ENCODE assay signal across 38 mouse cellular contexts in genomic region chr2:112429665-112430064, GRCm38 (mm10). TPM values are rescaled to one million over a fixed set of nuclear protein-coding genes. Genes with fewer than 3 reads are reported as not detected.
"Had no signal": no experiment of that assay in that cellular context is flagged by ENCODE, and none has a peak within 500 bp of the region (broad histone marks: within the 10 kb centered on the region; RNA-seq: fewer than 3 reads in every experiment).

No protein-coding gene starts in this region.

- H3K4me3 ChIP-seq: left cerebral cortex, adult 2 months; limb, embryonic 10.5 days; limb, embryonic 12.5 days; limb, embryonic 13.5 days; limb, embryonic 15.5 days; liver, embryonic 12.5 days; liver, embryonic 13.5 days; liver, embryonic 15.5 days; lung, embryonic 15.5 days; megakaryocyte, embryonic 14.5 days; midbrain, embryonic 10.5 days; midbrain, embryonic 12.5 days; midbrain, embryonic 13.5 days; midbrain, embryonic 15.5 days had no signal

- H3K36me3 ChIP-seq: limb, embryonic 10.5 days; limb, embryonic 12.5 days; limb, embryonic 13.5 days; limb, embryonic 15.5 days; liver, embryonic 12.5 days; liver, embryonic 13.5 days; liver, embryonic 15.5 days; lung, embryonic 15.5 days; midbrain, embryonic 10.5 days; midbrain, embryonic 12.5 days; midbrain, embryonic 13.5 days; midbrain, embryonic 15.5 days had no signal

- DNase-seq: left cerebral cortex, postnatal 4 days; liver; liver, embryonic 13.5 days; liver, postnatal 0 days; lung, adult 18-20 months; lung, adult 2 months; lung, embryonic 14.5 days; lung, postnatal 10 days; lung, postnatal 14 days; lung, postnatal 36 days; lung, postnatal 4 days; midbrain, embryonic 14.5 days had no signal

- H3K4me2 ChIP-seq: limb, embryonic 12.5 days; limb, embryonic 13.5 days; limb, embryonic 15.5 days; liver, embryonic 11.5 days; liver, embryonic 12.5 days; liver, embryonic 13.5 days; liver, embryonic 15.5 days; lung, embryonic 14.5 days; lung, embryonic 15.5 days; midbrain, embryonic 11.5 days; midbrain, embryonic 12.5 days; midbrain, embryonic 13.5 days; midbrain, embryonic 15.5 days had no signal

- H3K27me3 ChIP-seq: limb, embryonic 12.5 days; limb, embryonic 13.5 days; limb, embryonic 15.5 days; liver, embryonic 12.5 days; liver, embryonic 13.5 days; liver, embryonic 15.5 days; lung, embryonic 15.5 days; megakaryocyte, embryonic 14.5 days; midbrain, embryonic 12.5 days; midbrain, embryonic 13.5 days; midbrain, embryonic 15.5 days had no signal

RNA-seq across cellular contexts. Expression of gene Chrm5, which starts 50.9 kb away (rescaled TPM):
- total RNA-seq: liver, adult 2 months; megakaryocyte progenitor cell, adult 5-6 weeks; megakaryocyte, adult 5-6 weeks; megakaryocyte-erythroid progenitor cell, adult 5-6 weeks; monocyte, adult 5-6 weeks had no signal
- polyA plus RNA-seq: limb, embryonic 10.5 days; limb, embryonic 12.5 days; limb, embryonic 13.5 days; limb, embryonic 14.5 days; liver, adult 2 months; liver, embryonic 11.5 days; liver, embryonic 12.5 days; liver, embryonic 13.5 days; liver, embryonic 14.5 days; liver, embryonic 15.5 days; liver, embryonic 16.5 days; liver, postnatal 0 days; lung, adult 2 months; lung, embryonic 14.5 days; lung, embryonic 15.5 days; lung, postnatal 0 days; macrophage; midbrain, embryonic 10.5 days; midbrain, embryonic 11.5 days; neural tube, embryonic 11.5 days had no signal
